Mouse (Mus musculus): ENCODE results near the gene Sox13. TPM values are rescaled to one million over a fixed set of nuclear protein-coding genes. Genes with fewer than 3 reads are reported as not detected.

Gene Sox13
- polyA plus RNA-seq, 1 experiment from 2014 or later, result 14.8 TPM

GRCm38 (mm10) chr1:133370352-133370751, 53.8 kb downstream of the Sox13 start:
- ATAC-seq (no peak), DNase-seq (ENCODE audit: low spot score) (no peak)
- H3K4me2 ChIP-seq (replicated peaks; ENCODE audit: low read depth, low read length), result no peak overlapping the region
- H3K36me3 ChIP-seq (ENCODE audit: insufficient read depth, low read length), result no peaks in the 10 kb centered on the region
- H3K9me3 ChIP-seq (ENCODE audit: low read length), result no peaks in the 10 kb centered on the region
- H3K9ac ChIP-seq (replicated peaks; ENCODE audit: low read depth), result no peak overlapping the region
- TF ChIP-seq CTCF (IDR thresholded peaks at IDR 0.05) (no peak), EP300 (IDR thresholded peaks at IDR 0.05) (no peak)
- no peaks in the 10 kb centered on the region for H3K27me3 ChIP-seq (replicated peaks; ENCODE audit: insufficient read depth, low read length)
- no peak overlapping the region for H3K4me3 ChIP-seq (ENCODE audit: low read depth, low read length)
- 62% methylated on average over 4 of the region's 4 CpGs for WGBS
- 0 out of 2 replicates have a peak, but pooled peaks cover 4% of the 10 kb centered on the region for H3K4me1 ChIP-seq (ENCODE audit: insufficient read depth, low read depth, low read length)
- no peak overlapping the region for H3K27ac ChIP-seq (ENCODE audit: low read length)

- WGBS, result 76% methylated on average over 10 of the region's 10 CpGs
- DNase-seq (ENCODE audit: low spot score) (no peak), ATAC-seq (no peak)
- H3K9ac ChIP-seq (replicated peaks; ENCODE audit: low read depth), result no peak overlapping the region
- peaks cover 15% of the 10 kb centered on the region for H3K4me1 ChIP-seq (ENCODE audit: insufficient read depth, low read depth, low read length)
- no peaks in the 10 kb centered on the region; the same call in 1 of the 2 replicates for H3K27me3 ChIP-seq (replicated peaks; ENCODE audit: insufficient read depth, low read length)
- no peak overlapping the region for H3K27ac ChIP-seq (ENCODE audit: low read length)
- no peaks in the 10 kb centered on the region for H3K9me3 ChIP-seq (ENCODE audit: low read length)
- no peak overlapping the region for H3K4me3 ChIP-seq (ENCODE audit: low read depth, low read length)
- H3K36me3 ChIP-seq (ENCODE audit: insufficient read depth, low read length), result no peaks in the 10 kb centered on the region
- TF ChIP-seq CTCF (IDR thresholded peaks at IDR 0.05), result no peak
- no peak for TF ChIP-seq EP300 (IDR thresholded peaks at IDR 0.05)
- no peak overlapping the region for H3K4me2 ChIP-seq (replicated peaks; ENCODE audit: low read depth, low read length)
Observed at GRCm38 (mm10) chr1:133368644-133369043, 55.5 kb downstream of the Sox13 start.

GRCm38 (mm10) chr1:133367606-133368488, 56.3 kb downstream of the Sox13 start:
- no peak for DNase-seq (ENCODE audit: low spot score)

GRCm38 (mm10) chr1:133366951-133367605, 57.1 kb downstream of the Sox13 start:
- 37% methylated on average over 10 of the region's 10 CpGs for WGBS
- TF ChIP-seq CTCF (IDR thresholded peaks at IDR 0.05) (no peak), EP300 (IDR thresholded peaks at IDR 0.05) (no peak)
- no peak for DNase-seq (ENCODE audit: low spot score)
- no peaks in the 10 kb centered on the region for H3K9me3 ChIP-seq (ENCODE audit: low read length)
- peaks cover 16% of the 10 kb centered on the region for H3K4me1 ChIP-seq (ENCODE audit: insufficient read depth, low read depth, low read length)
- H3K27me3 ChIP-seq (replicated peaks; ENCODE audit: insufficient read depth, low read length), result no peaks in the 10 kb centered on the region; the same call in 1 of the 2 replicates
- ATAC-seq, result no peak
- H3K4me2 ChIP-seq (replicated peaks; ENCODE audit: low read depth, low read length), result no peak overlapping the region
- no peak overlapping the region for H3K9ac ChIP-seq (replicated peaks; ENCODE audit: low read depth)
- H3K4me3 ChIP-seq (ENCODE audit: low read depth, low read length), result no peak overlapping the region
- no peaks in the 10 kb centered on the region for H3K36me3 ChIP-seq (ENCODE audit: insufficient read depth, low read length)
- H3K27ac ChIP-seq (ENCODE audit: low read length), result no peak overlapping the region

More at GRCm38 (mm10) chr1:133367606-133368488, 56.3 kb downstream of the Sox13 start:
- Histone ChIP-seq H3K4me3 (ENCODE audit: low read depth, low read length) (no peak overlapping the region), H3K36me3 (ENCODE audit: insufficient read depth, low read length) (no peaks in the 10 kb centered on the region), H3K27me3 (replicated peaks; ENCODE audit: insufficient read depth, low read length) (no peaks in the 10 kb centered on the region; the same call in 1 of the 2 replicates), H3K9ac (replicated peaks; ENCODE audit: low read depth) (no peak overlapping the region), H3K4me2 (replicated peaks; ENCODE audit: low read depth, low read length) (no peak overlapping the region), H3K4me1 (ENCODE audit: insufficient read depth, low read depth, low read length) (peaks cover 16% of the 10 kb centered on the region), H3K9me3 (ENCODE audit: low read length) (no peaks in the 10 kb centered on the region), H3K27ac (ENCODE audit: low read length) (no peak overlapping the region)
- ATAC-seq, result no peak
- 16% methylated on average over 8 of the region's 11 CpGs for WGBS
- TF ChIP-seq EP300 (IDR thresholded peaks at IDR 0.05), result no peak
- no peak for TF ChIP-seq CTCF (IDR thresholded peaks at IDR 0.05)

GRCm38 (mm10) chr1:133364890-133365289, 59.3 kb downstream of the Sox13 start:
- Histone ChIP-seq H3K27me3 (replicated peaks; ENCODE audit: insufficient read depth, low read length) (no peaks in the 10 kb centered on the region; the same call in 1 of the 2 replicates), H3K36me3 (ENCODE audit: insufficient read depth, low read length) (no peaks in the 10 kb centered on the region), H3K4me3 (ENCODE audit: low read depth, low read length) (no peak overlapping the region), H3K4me2 (replicated peaks; ENCODE audit: low read depth, low read length) (no peak overlapping the region), H3K27ac (ENCODE audit: low read length) (no peak overlapping the region), H3K9me3 (ENCODE audit: low read length) (no peaks in the 10 kb centered on the region), H3K9ac (replicated peaks; ENCODE audit: low read depth) (no peak overlapping the region), H3K4me1 (ENCODE audit: insufficient read depth, low read depth, low read length) (peaks cover 16% of the 10 kb centered on the region)
- TF ChIP-seq EP300 (IDR thresholded peaks at IDR 0.05), result no peak
- TF ChIP-seq CTCF (IDR thresholded peaks at IDR 0.05), result no peak
- WGBS, result 54% methylated on average over 2 of the region's 2 CpGs
- ATAC-seq, result no peak
- no peak for DNase-seq (ENCODE audit: low spot score)

GRCm38 (mm10) chr1:133364022-133364630, 60.1 kb downstream of the Sox13 start:
- H3K4me3 ChIP-seq (ENCODE audit: low read depth, low read length), result peak overlapping the region; percentile 51
- H3K9ac ChIP-seq (replicated peaks; ENCODE audit: low read depth), result 0 out of 2 replicates have a peak overlapping the region, but pooled peaks have one; percentile 23
- peaks cover 16% of the 10 kb centered on the region for H3K4me1 ChIP-seq (ENCODE audit: insufficient read depth, low read depth, low read length)
- DNase-seq (ENCODE audit: low spot score) (no peak), ATAC-seq (no peak)
- no peak overlapping the region for H3K27ac ChIP-seq (ENCODE audit: low read length)
- H3K27me3 ChIP-seq (replicated peaks; ENCODE audit: insufficient read depth, low read length), result no peaks in the 10 kb centered on the region; the same call in 1 of the 2 replicates
- H3K4me2 ChIP-seq (replicated peaks; ENCODE audit: low read depth, low read length), result peak overlapping the region; percentile 97
- TF ChIP-seq EP300 (IDR thresholded peaks at IDR 0.05), result no peak
- no peak for TF ChIP-seq CTCF (IDR thresholded peaks at IDR 0.05)
- no peaks in the 10 kb centered on the region for H3K9me3 ChIP-seq (ENCODE audit: low read length)
- no peaks in the 10 kb centered on the region for H3K36me3 ChIP-seq (ENCODE audit: insufficient read depth, low read length)
- WGBS, result 4% methylated on average over 20 of the region's 27 CpGs
